Mouse (Mus musculus) liver, embryonic 12.5 days (tissue): ENCODE results near the gene Nup210l. TPM values are rescaled to one million over a fixed set of nuclear protein-coding genes. Genes with fewer than 3 reads are reported as not detected.
"Not testable (repeated sequence)": the region's sequence is repeated elsewhere in the genome, so short reads cannot be mapped to it uniquely, and the experiment has no call there.

ENCODE experiments used
- ATAC-seq: fragments of 200-750 bp; cut with Nextera tagmentation; 2 replicates; pipeline ENCODE4 v1.8.0; 2017; ENCODE audit warnings: moderate number of reproducible peaks, mild to moderate bottlenecking, moderate library complexity
- H3K27ac ChIP-seq: fragments of 300-500 bp; sonication (generic); 2 replicates; pipeline ENCODE4 v1.5.1; 2016; ENCODE audit warnings: mild to moderate bottlenecking
- H3K27me3 ChIP-seq: fragments of 300-500 bp; sonication (generic); replicated peaks from 2 replicates; pipeline ENCODE4 v1.6.1; 2016; ENCODE audit warnings: mild to moderate bottlenecking, moderate library complexity
- H3K36me3 ChIP-seq: fragments of 300-500 bp; sonication (generic); 2 replicates; pipeline ENCODE4 v1.6.1; 2016; ENCODE audit warnings: mild to moderate bottlenecking, moderate library complexity
- H3K4me1 ChIP-seq: fragments of 300-500 bp; sonication (generic); 2 replicates; pipeline ENCODE4 v1.6.1; 2016
- H3K4me2 ChIP-seq: fragments of 300-500 bp; sonication (generic); 2 replicates; pipeline ENCODE4 v1.6.1; 2016; ENCODE audit warnings: mild to moderate bottlenecking, moderate library complexity
- H3K4me3 ChIP-seq: fragments of 300-500 bp; sonication (generic); 2 replicates; pipeline ENCODE4 v1.5.1; 2016; ENCODE audit warnings: mild to moderate bottlenecking, moderate library complexity
- H3K9ac ChIP-seq: fragments of 300-500 bp; sonication (generic); 2 replicates; pipeline ENCODE4 v1.6.1; 2016; ENCODE audit warnings: mild to moderate bottlenecking, moderate library complexity
- H3K9me3 ChIP-seq: fragments of 300-500 bp; sonication (generic); replicated peaks from 2 replicates; pipeline ENCODE4 v1.6.1; 2016; ENCODE audit warnings: mild to moderate bottlenecking, moderate library complexity
- WGBS: fragments of 180-500 bp; shearing (Covaris S2); methylation state at CpG from one replicate; pipeline ENCODE4 v1.1.7; 2016; ENCODE audit not compliant: insufficient replicate concordance; 5-methylcytosine and 5-hydroxymethylcytosine counted together
- polyA plus RNA-seq: library from polyadenylated mRNA; unstranded; fragments of >200 nt; fragmentation: Nextera tagmentation; extraction: Ambion mirVana; gene quantifications from 2 replicates; pipeline ENCODE4 v1.2.1, GENCODE M21; 2016

Nup210l gene
- polyA plus RNA-seq, 1 experiment from 2014 or later, result 0.19 TPM

DNA sequence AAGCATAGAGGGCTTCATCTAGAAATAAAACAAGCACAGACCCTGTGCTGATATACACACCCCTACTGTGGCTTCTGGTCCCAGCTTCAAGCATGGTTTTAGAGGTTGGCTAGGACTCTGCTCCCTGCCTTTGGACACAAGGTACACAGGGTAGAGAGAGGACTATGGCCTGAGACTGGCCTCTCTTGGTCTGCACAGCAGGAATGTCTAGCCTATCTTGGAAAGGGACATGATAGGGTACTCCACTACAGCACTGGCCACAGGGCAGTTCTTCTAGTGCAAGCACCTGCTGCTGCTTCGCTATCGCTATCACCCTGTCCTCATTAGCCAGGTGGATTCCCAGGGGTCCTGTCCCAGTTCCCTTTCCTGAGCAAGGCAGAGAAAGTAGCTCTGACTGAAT, 137.3 kb downstream of the Nup210l start:
- ATAC-seq, result no peak
- Histone ChIP-seq H3K27me3 (no peaks in the 10 kb centered on the region), H3K4me1 (peaks cover 35% of the 10 kb centered on the region), H3K27ac (no peak overlapping the region), H3K4me2 (no peak overlapping the region), H3K4me3 (no peak overlapping the region), H3K9me3 (no peaks in the 10 kb centered on the region), H3K9ac (no peak overlapping the region), H3K36me3 (peaks cover 7% of the 10 kb centered on the region)
- WGBS, result 82% methylated on average over 2 of the region's 2 CpGs

- Histone ChIP-seq H3K4me1 (peaks cover 38% of the 10 kb centered on the region), H3K9me3 (no peaks in the 10 kb centered on the region), H3K27me3 (no peaks in the 10 kb centered on the region), H3K4me2 (no peak overlapping the region), H3K36me3 (peaks cover 3% of the 10 kb centered on the region), H3K27ac (no peak overlapping the region), H3K9ac (no peak overlapping the region), H3K4me3 (no peak overlapping the region)
- WGBS, result 70% methylated on average over 10 of the region's 10 CpGs
- ATAC-seq, result 0 out of 2 replicates have a peak, but pooled peaks have one; percentile 30
Observed at GRCm38 (mm10) chr3:90241669-90242358, 137.9 kb downstream of the Nup210l start.

DNA sequence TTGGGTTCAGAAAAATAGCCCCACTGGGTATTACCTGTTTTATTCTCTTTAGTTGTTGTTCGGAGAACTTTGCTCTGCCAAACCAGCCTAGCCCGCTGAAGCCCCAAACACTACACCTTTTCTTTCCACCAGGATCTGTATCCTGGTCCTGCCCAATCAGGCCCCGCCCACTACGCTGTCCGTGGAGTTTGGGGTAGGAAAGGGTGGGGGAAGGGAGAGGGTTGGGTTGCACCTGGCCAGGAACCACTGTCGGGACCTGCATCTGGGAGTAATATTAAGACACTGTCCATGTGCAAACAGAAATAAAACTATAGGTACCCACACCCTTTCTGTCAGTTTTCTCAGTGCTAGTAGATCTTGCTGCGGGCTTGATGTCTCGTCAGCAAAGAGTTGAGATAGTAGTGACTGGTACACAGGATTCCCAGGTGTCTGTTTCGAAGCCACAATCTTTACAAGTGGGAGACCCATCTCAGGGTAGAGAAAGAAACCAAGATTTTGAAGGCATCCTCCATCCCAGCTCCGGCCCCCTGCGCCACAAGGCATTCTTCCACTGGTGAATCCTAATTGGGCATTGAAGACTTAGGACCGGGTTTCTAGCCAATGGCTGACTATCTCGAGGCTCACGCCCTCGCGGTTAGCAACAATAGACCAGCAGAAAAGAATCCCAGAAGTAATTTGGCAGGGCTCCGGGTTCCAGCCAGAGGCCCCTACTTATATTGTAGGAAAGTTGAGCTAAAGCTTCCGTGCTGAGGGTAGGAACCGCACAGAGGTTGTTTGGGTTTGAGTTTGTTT, 139.2 kb downstream of the Nup210l start, which contains the start of gene Creb3l4:
Gene Creb3l4 (minus strand): TSS at position 529 of the 792 bp plus-strand sequence.
- Histone ChIP-seq H3K36me3 (no peaks in the 10 kb centered on the region), H3K27ac (no peak within 1 kb of the TSS), H3K4me1 (peaks cover 44% of the 10 kb centered on the region), H3K27me3 (no peaks in the 10 kb centered on the region), H3K4me2 (peak within 1 kb of the TSS; percentile 52), H3K9me3 (no peaks in the 10 kb centered on the region), H3K9ac (no peak within 1 kb of the TSS), H3K4me3 (peak within 1 kb of the TSS; percentile 22)
- no peak for ATAC-seq
- 23% methylated on average over 19 of the region's 19 CpGs for WGBS

- peaks cover 2% of the 10 kb centered on the region; the same call in 1 of the 2 replicates for H3K36me3 ChIP-seq
- H3K27ac ChIP-seq, result no peak overlapping the region
- WGBS, result 67% methylated on average over 2 of the region's 2 CpGs
- no peak overlapping the region for H3K9ac ChIP-seq
- no peaks in the 10 kb centered on the region for H3K9me3 ChIP-seq
- H3K4me3 ChIP-seq, result no peak overlapping the region
- peaks cover 61% of the 10 kb centered on the region for H3K4me1 ChIP-seq
- no peak overlapping the region for H3K4me2 ChIP-seq
- ATAC-seq, result no peak
- H3K27me3 ChIP-seq, result no peaks in the 10 kb centered on the region
Observed at GRCm38 (mm10) chr3:90245406-90245805, 141.5 kb downstream of the Nup210l start.

GRCm38 (mm10) chr3:90247630-90247959, 143.7 kb downstream of the Nup210l start:
- peaks cover 46% of the 10 kb centered on the region for H3K4me1 ChIP-seq
- H3K9me3 ChIP-seq, result no peaks in the 10 kb centered on the region
- ATAC-seq, result peak; percentile 29
- H3K4me3 ChIP-seq, result peak overlapping the region; percentile 72
- no peaks in the 10 kb centered on the region for H3K27me3 ChIP-seq
- H3K9ac ChIP-seq, result peak overlapping the region; percentile 78
- peak overlapping the region; percentile 82 for H3K27ac ChIP-seq
- WGBS, result 4% methylated on average over 3 of the region's 3 CpGs
- peak overlapping the region; percentile 90 for H3K4me2 ChIP-seq
- H3K36me3 ChIP-seq, result peaks cover 16% of the 10 kb centered on the region

DNA sequence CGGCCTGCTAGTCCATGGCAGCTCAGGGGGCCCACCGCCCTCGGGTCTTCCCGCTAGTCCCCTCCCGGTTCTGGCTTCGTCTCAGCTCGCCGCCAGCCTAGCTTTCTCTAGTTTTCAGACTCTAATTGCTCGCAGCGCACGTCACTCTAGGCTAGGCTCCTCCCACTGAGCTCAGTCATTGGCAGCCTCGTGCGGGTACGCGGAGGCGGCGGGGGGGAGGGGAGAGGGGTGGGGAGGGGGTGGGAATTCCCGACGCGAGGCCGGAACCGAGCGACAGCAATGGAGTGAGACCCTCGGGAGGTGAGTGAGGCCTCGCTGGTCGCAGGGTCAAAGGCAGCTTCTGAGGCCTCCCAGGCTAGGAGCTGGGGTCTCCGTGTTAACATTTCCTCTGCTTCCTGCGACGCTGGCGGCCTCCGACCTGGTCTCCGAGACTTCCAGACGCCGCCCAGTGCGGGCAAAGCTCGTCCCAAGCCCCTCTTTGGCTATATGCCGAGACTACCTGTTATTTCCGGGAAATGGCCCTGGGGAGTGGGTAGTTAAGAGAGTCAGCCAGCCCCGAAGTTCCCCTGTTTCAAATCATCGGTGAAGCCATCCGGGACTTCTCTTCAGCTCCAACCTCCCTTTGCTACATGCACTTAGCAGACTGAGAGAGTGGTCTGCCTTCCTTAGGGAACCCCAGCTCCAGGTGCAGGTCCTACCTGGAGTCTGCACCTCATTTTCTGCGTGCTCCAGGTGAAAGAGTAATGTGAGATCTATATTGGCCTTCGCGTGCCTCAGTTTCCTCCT, 144.2 kb downstream of the Nup210l start, which contains the start of gene Slc39a1:
Gene Slc39a1 (plus strand): TSS at position 213 of the 786 bp plus-strand sequence.
- ATAC-seq, result peak; percentile 90
- peak within 1 kb of the TSS; percentile 78 for H3K9ac ChIP-seq
- no peaks in the 10 kb centered on the region for H3K9me3 ChIP-seq
- no peaks in the 10 kb centered on the region for H3K27me3 ChIP-seq
- H3K4me2 ChIP-seq, result peak within 1 kb of the TSS; percentile 90
- H3K4me3 ChIP-seq, result peak within 1 kb of the TSS; percentile 72
- peaks cover 16% of the 10 kb centered on the region for H3K36me3 ChIP-seq
- H3K27ac ChIP-seq, result peak within 1 kb of the TSS; percentile 82
- 1% methylated on average over 44 of the region's 44 CpGs for WGBS
- H3K4me1 ChIP-seq, result peaks cover 41% of the 10 kb centered on the region

DNA sequence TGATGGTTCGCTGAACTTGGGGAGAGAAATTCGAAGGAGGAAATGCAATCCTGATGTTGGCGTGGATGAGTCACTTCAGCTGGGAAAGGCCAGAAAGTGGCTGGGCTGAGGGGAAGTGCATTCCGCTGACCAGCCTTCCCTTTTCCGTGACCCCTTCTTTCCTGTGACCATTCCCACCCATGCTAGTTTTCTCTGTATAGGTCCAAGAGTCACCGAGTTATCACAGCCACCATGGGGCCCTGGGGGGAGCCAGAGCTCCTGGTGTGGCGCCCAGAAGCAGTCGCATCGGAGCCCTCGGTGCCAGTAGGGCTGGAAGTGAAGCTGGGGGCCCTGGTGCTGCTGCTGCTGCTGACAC, 144.8 kb downstream of the Nup210l start:
- H3K4me3 ChIP-seq, result peak overlapping the region; percentile 72
- WGBS, result 2% methylated on average over 10 of the region's 10 CpGs
- no peaks in the 10 kb centered on the region for H3K27me3 ChIP-seq
- no peaks in the 10 kb centered on the region for H3K9me3 ChIP-seq
- H3K4me2 ChIP-seq, result peak overlapping the region; percentile 90
- H3K27ac ChIP-seq, result peak overlapping the region; percentile 82
- H3K9ac ChIP-seq, result peak overlapping the region; percentile 78
- H3K36me3 ChIP-seq, result peaks cover 16% of the 10 kb centered on the region
- ATAC-seq, result no peak
- peaks cover 40% of the 10 kb centered on the region for H3K4me1 ChIP-seq

- 0 out of 2 replicates have a peak overlapping the region, but pooled peaks have one; percentile 10 for H3K27ac ChIP-seq
- no peaks in the 10 kb centered on the region for H3K9me3 ChIP-seq
- H3K4me1 ChIP-seq, result peaks cover 49% of the 10 kb centered on the region
- no peaks in the 10 kb centered on the region for H3K27me3 ChIP-seq
- H3K36me3 ChIP-seq, result peaks cover 16% of the 10 kb centered on the region
- no peak overlapping the region for H3K4me3 ChIP-seq
- no peak overlapping the region for H3K9ac ChIP-seq
- no peak overlapping the region for H3K4me2 ChIP-seq
- WGBS, result 82% methylated on average over 6 of the region's 6 CpGs
- ATAC-seq, result no peak
Observed at GRCm38 (mm10) chr3:90250791-90251190, 146.9 kb downstream of the Nup210l start.

DNA sequence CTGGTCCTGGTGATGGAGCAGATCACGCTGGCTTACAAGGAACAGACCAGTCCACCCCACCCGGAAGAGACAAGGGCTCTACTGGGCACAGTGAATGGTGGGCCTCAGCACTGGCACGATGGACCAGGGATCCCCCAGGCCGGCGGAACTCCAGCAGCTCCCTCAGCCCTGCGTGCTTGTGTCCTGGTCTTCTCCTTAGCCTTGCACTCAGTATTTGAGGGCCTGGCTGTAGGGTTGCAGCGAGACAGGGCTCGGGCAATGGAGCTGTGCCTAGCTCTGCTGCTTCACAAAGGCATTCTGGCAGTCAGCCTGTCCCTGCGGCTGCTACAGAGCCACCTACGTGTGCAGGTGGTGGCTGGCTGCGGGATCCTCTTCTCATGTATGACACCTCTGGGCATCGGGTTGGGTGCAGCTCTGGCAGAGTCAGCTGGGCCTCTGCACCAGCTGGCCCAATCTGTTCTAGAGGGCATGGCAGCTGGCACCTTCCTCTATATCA, 147.8 kb downstream of the Nup210l start:
- 80% methylated on average over 8 of the region's 12 CpGs for WGBS
- H3K9me3 ChIP-seq, H3K27me3 ChIP-seq: not testable (repeated sequence)

DNA sequence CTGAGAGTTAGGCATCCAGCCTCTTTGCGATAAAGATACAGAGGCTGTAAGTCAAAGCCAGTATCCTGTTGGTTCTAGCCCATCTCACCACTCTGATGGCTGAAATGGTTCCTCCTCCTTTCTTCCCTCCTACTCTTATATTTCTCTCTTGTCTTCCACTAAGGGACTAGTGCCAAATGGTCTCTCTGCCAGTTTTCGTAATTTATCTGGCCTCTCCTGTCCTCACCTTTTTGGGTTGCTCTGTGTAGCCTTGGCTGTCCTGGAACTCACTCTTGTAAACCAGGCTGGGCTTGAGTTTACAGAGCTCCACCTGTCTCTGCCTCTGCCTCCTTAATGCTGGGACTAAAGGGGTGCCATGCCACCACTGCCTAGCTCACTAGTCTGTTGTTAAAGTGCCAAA, 148.7 kb downstream of the Nup210l start:
- H3K9me3 ChIP-seq, H3K27me3 ChIP-seq, H3K9ac ChIP-seq, H3K27ac ChIP-seq, H3K4me2 ChIP-seq, ATAC-seq, H3K4me3 ChIP-seq: not testable (repeated sequence)
- peaks cover 27% of the 10 kb centered on the region for H3K36me3 ChIP-seq
- peaks cover 44% of the 10 kb centered on the region for H3K4me1 ChIP-seq
- WGBS, result 88% methylated on average over 2 of the region's 2 CpGs

More for the DNA sequence above, 147.8 kb downstream of the Nup210l start:
- H3K4me2 ChIP-seq, H3K9ac ChIP-seq, H3K27ac ChIP-seq, H3K4me3 ChIP-seq, ATAC-seq: not testable (repeated sequence)
- Histone ChIP-seq H3K4me1 (peaks cover 48% of the 10 kb centered on the region), H3K36me3 (peaks cover 18% of the 10 kb centered on the region)

DNA sequence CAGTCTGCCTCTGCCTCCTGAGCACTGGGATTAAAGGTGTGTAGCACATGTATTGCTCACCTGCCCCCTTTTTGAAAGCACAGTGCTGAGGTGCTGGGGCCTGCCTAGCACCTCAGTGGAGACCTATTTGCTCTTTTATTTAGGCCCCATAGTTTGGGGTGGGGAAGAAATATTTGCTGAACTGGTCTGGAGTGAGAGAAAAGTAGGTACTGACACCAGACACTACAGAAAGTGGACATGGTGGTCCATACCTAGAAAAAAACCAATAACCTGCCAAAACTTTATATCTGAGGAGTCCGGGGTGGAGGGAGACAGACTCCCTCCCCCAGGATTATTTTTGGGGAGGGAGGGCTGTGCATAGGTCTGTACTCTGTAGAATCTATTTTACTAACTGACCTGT, 149.2 kb downstream of the Nup210l start:
- not testable (repeated sequence) for H3K9ac ChIP-seq, H3K4me3 ChIP-seq, H3K27me3 ChIP-seq, H3K9me3 ChIP-seq, ATAC-seq
- H3K36me3 ChIP-seq, result peaks cover 32% of the 10 kb centered on the region
- H3K4me2 ChIP-seq, result peak overlapping the region; percentile 87; the same call in 1 of the 2 replicates
- peaks cover 46% of the 10 kb centered on the region for H3K4me1 ChIP-seq
- 60% methylated on average over 1 of the region's 1 CpGs for WGBS
- H3K27ac ChIP-seq, result 0 out of 2 replicates have a peak overlapping the region, but pooled peaks have one; percentile 48
